Mouse (Mus musculus) forebrain, embryonic 12.5 days (tissue): ENCODE measurements around the gene Igtp. TPM values are rescaled to one million over a fixed set of nuclear protein-coding genes. Genes with fewer than 3 reads are reported as not detected.
"Not testable (repeated sequence)": the region's sequence is repeated elsewhere in the genome, so short reads cannot be mapped to it uniquely, and the experiment has no call there.

ENCODE experiments used
- ATAC-seq: fragments of 200-750 bp; cut with Nextera tagmentation; 2 replicates; pipeline ENCODE4 v1.8.0; 2017; ENCODE audit warnings: moderate TSS enrichment; ENCODE audit not compliant: low FRiP score
- H3K27ac ChIP-seq: fragments of 300-500 bp; sonication (generic); 2 replicates; pipeline ENCODE4 v1.5.1; 2016; ENCODE audit warnings: mild to moderate bottlenecking
- H3K27me3 ChIP-seq: fragments of 300-500 bp; sonication (generic); 2 replicates; pipeline ENCODE4 v1.6.1; 2016; ENCODE audit warnings: mild to moderate bottlenecking
- H3K36me3 ChIP-seq: fragments of 300-500 bp; sonication (generic); replicated peaks from 2 replicates; pipeline ENCODE4 v1.6.1; 2016; ENCODE audit warnings: mild to moderate bottlenecking
- H3K4me1 ChIP-seq: fragments of 300-500 bp; sonication (generic); 2 replicates; pipeline ENCODE4 v1.6.1; 2016
- H3K4me2 ChIP-seq: fragments of 300-500 bp; sonication (generic); 2 replicates; pipeline ENCODE4 v1.6.1; 2016; ENCODE audit warnings: mild to moderate bottlenecking, moderate library complexity
- H3K4me3 ChIP-seq: fragments of 300-500 bp; sonication (generic); replicated peaks from 2 replicates; pipeline ENCODE4 v1.5.1; 2016; ENCODE audit warnings: mild to moderate bottlenecking
- H3K9ac ChIP-seq: fragments of 300-500 bp; sonication (generic); 2 replicates; pipeline ENCODE4 v1.6.1; 2016; ENCODE audit warnings: mild to moderate bottlenecking
- H3K9me3 ChIP-seq: fragments of 300-500 bp; sonication (generic); 2 replicates; pipeline ENCODE4 v1.6.1; 2016
- WGBS: fragments of 180-500 bp; shearing (Covaris S2); methylation state at CpG from one replicate; pipeline ENCODE4 v1.1.7; 2016; 5-methylcytosine and 5-hydroxymethylcytosine counted together
- polyA plus RNA-seq: library from polyadenylated mRNA; unstranded; fragments of >200 nt; fragmentation: Nextera tagmentation; extraction: Ambion mirVana; gene quantifications from 2 replicates; pipeline ENCODE4 v1.2.1, GENCODE M21; 2016

The Igtp gene
- polyA plus RNA-seq, 1 experiment from 2014 or later = 1.6 TPM

- no peak for ATAC-seq
- Histone ChIP-seq H3K4me2 (no peak overlapping the region), H3K36me3 (no peaks in the 10 kb centered on the region), H3K4me1 (peaks cover 7% of the 10 kb centered on the region; the same call in 1 of the 2 replicates), H3K9ac (no peak overlapping the region), H3K27ac (no peak overlapping the region), H3K9me3 (no peaks in the 10 kb centered on the region), H3K4me3 (no peak overlapping the region), H3K27me3 (no peaks in the 10 kb centered on the region)
- 95% methylated on average over 6 of the region's 6 CpGs for WGBS
These were observed 9.7 kb upstream of the Igtp start for GRCm38 (mm10) chr11:58189675-58190074.

- no peak overlapping the region for H3K9ac ChIP-seq
- H3K4me1 ChIP-seq = peaks cover 7% of the 10 kb centered on the region; the same call in 1 of the 2 replicates
- no peak overlapping the region for H3K27ac ChIP-seq
- WGBS = 82% methylated on average over 3 of the region's 3 CpGs
- H3K4me3 ChIP-seq = no peak overlapping the region
- H3K27me3 ChIP-seq = no peaks in the 10 kb centered on the region
- H3K4me2 ChIP-seq = no peak overlapping the region
- ATAC-seq = no peak
- no peaks in the 10 kb centered on the region for H3K9me3 ChIP-seq
- no peaks in the 10 kb centered on the region for H3K36me3 ChIP-seq
These were observed 6.0 kb upstream of the Igtp start for GRCm38 (mm10) chr11:58193326-58193725.

- H3K9me3 ChIP-seq = no peaks in the 10 kb centered on the region
- H3K9ac ChIP-seq = no peak overlapping the region
- no peak overlapping the region for H3K4me2 ChIP-seq
- no peak overlapping the region for H3K4me3 ChIP-seq
- no peak for ATAC-seq
- WGBS = 38% methylated on average over 4 of the region's 4 CpGs
- no peak overlapping the region for H3K27ac ChIP-seq
- H3K4me1 ChIP-seq = peaks cover 8% of the 10 kb centered on the region
- no peaks in the 10 kb centered on the region for H3K27me3 ChIP-seq
- H3K36me3 ChIP-seq = no peaks in the 10 kb centered on the region
These were observed 5.4 kb upstream of the Igtp start for GRCm38 (mm10) chr11:58193860-58194520.

- Histone ChIP-seq H3K4me2 (peak overlapping the region; percentile 59), H3K36me3 (no peaks in the 10 kb centered on the region), H3K27ac (no peak overlapping the region), H3K4me1 (peaks cover 11% of the 10 kb centered on the region), H3K9me3 (no peaks in the 10 kb centered on the region), H3K27me3 (no peaks in the 10 kb centered on the region), H3K4me3 (peak overlapping the region; percentile 47; the same call in 1 of the 2 replicates), H3K9ac (no peak overlapping the region)
- no peak for ATAC-seq
- 89% methylated on average over 4 of the region's 4 CpGs for WGBS
These were observed 693 bp upstream of the Igtp start for GRCm38 (mm10) chr11:58198663-58199062.

GRCm38 (mm10) chr11:58200226-58200625 lies 870 bp downstream of the Igtp start:
- Histone ChIP-seq H3K4me3 (no peak overlapping the region), H3K9me3 (no peaks in the 10 kb centered on the region), H3K4me2 (no peak overlapping the region), H3K9ac (no peak overlapping the region), H3K36me3 (no peaks in the 10 kb centered on the region), H3K4me1 (peaks cover 4% of the 10 kb centered on the region; the same call in 1 of the 2 replicates), H3K27me3 (no peaks in the 10 kb centered on the region), H3K27ac (no peak overlapping the region)
- ATAC-seq = no peak
- WGBS = 92% methylated on average over 4 of the region's 4 CpGs

- Histone ChIP-seq H3K27me3 (no peaks in the 10 kb centered on the region), H3K4me1 (peaks cover 4% of the 10 kb centered on the region; the same call in 1 of the 2 replicates), H3K36me3 (no peaks in the 10 kb centered on the region), H3K4me2 (no peak overlapping the region), H3K27ac (no peak overlapping the region), H3K4me3 (no peak overlapping the region), H3K9me3 (no peaks in the 10 kb centered on the region), H3K9ac (no peak overlapping the region)
- ATAC-seq = no peak
- WGBS = 88% methylated on average over 12 of the region's 12 CpGs
These were observed 1.7 kb downstream of the Igtp start for GRCm38 (mm10) chr11:58201052-58201451.

GRCm38 (mm10) chr11:58210321-58210886 lies 11.0 kb downstream of the Igtp start:
- Histone ChIP-seq H3K4me3 (no peak overlapping the region), H3K9me3 (no peaks in the 10 kb centered on the region), H3K36me3 (no peaks in the 10 kb centered on the region), H3K4me1 (peaks cover 7% of the 10 kb centered on the region; the same call in 1 of the 2 replicates), H3K27me3 (no peaks in the 10 kb centered on the region), H3K27ac (no peak overlapping the region), H3K9ac (no peak overlapping the region), H3K4me2 (no peak overlapping the region)
- ATAC-seq = no peak
- WGBS = 92% methylated on average over 1 of the region's 1 CpGs

GRCm38 (mm10) chr11:58211062-58211681 lies 11.8 kb downstream of the Igtp start:
- WGBS = 20% methylated on average over 9 of the region's 9 CpGs
- Histone ChIP-seq H3K27me3 (no peaks in the 10 kb centered on the region), H3K4me2 (no peak overlapping the region), H3K36me3 (no peaks in the 10 kb centered on the region), H3K4me3 (no peak overlapping the region), H3K4me1 (peaks cover 7% of the 10 kb centered on the region; the same call in 1 of the 2 replicates), H3K27ac (no peak overlapping the region), H3K9ac (no peak overlapping the region), H3K9me3 (no peaks in the 10 kb centered on the region)
- ATAC-seq = no peak

- H3K4me2 ChIP-seq = no peak overlapping the region
- H3K4me3 ChIP-seq = no peak overlapping the region
- H3K4me1 ChIP-seq = peaks cover 7% of the 10 kb centered on the region; the same call in 1 of the 2 replicates
- H3K9me3 ChIP-seq = no peaks in the 10 kb centered on the region
- H3K9ac ChIP-seq = no peak overlapping the region
- H3K27me3 ChIP-seq = no peaks in the 10 kb centered on the region
- WGBS = 13% methylated on average over 2 of the region's 2 CpGs
- ATAC-seq = no peak
- no peak overlapping the region for H3K27ac ChIP-seq
- no peaks in the 10 kb centered on the region for H3K36me3 ChIP-seq
These were observed 12.3 kb downstream of the Igtp start for GRCm38 (mm10) chr11:58211682-58212067.

GRCm38 (mm10) chr11:58213673-58214342 lies 14.5 kb downstream of the Igtp start:
- Histone ChIP-seq H3K4me2 (no peak overlapping the region), H3K4me1 (peaks cover 7% of the 10 kb centered on the region; the same call in 1 of the 2 replicates), H3K27ac (no peak overlapping the region), H3K9me3 (no peaks in the 10 kb centered on the region), H3K9ac (no peak overlapping the region), H3K27me3 (no peaks in the 10 kb centered on the region), H3K36me3 (no peaks in the 10 kb centered on the region), H3K4me3 (no peak overlapping the region)
- no peak for ATAC-seq
- 89% methylated on average over 7 of the region's 7 CpGs for WGBS

GRCm38 (mm10) chr11:58214391-58215048 lies 15.2 kb downstream of the Igtp start:
- Histone ChIP-seq H3K27ac (no peak overlapping the region), H3K9me3 (no peaks in the 10 kb centered on the region), H3K4me2 (peak overlapping the region; percentile 40), H3K36me3 (no peaks in the 10 kb centered on the region), H3K27me3 (no peaks in the 10 kb centered on the region), H3K4me1 (peaks cover 7% of the 10 kb centered on the region; the same call in 1 of the 2 replicates), H3K9ac (no peak overlapping the region), H3K4me3 (peak overlapping the region; percentile 25)
- no peak for ATAC-seq
- 53% methylated on average over 17 of the region's 17 CpGs for WGBS

GRCm38 (mm10) chr11:58215049-58215430 lies 15.7 kb downstream of the Igtp start:
- H3K4me2 ChIP-seq, H3K9me3 ChIP-seq, H3K27ac ChIP-seq, ATAC-seq, H3K4me3 ChIP-seq, H3K9ac ChIP-seq, H3K27me3 ChIP-seq, H3K36me3 ChIP-seq, H3K4me1 ChIP-seq: not testable (repeated sequence)
- 51% methylated on average over 3 of the region's 3 CpGs for WGBS
